Mouse (Mus musculus) midbrain, embryonic 12.5 days (tissue): ENCODE data around the gene Gm27021. TPM values are rescaled to one million over a fixed set of nuclear protein-coding genes. Genes with fewer than 3 reads are reported as not detected.
A peak's percentile ranks its signal among the peaks of the same experiment; 100 is the strongest.

Source experiments
- ATAC-seq: fragments of 200-750 bp; cut with Nextera tagmentation; 2 replicates; pipeline ENCODE4 v1.8.0; 2017; ENCODE audit warnings: low read depth, moderate TSS enrichment, moderate library complexity; ENCODE audit not compliant: low FRiP score
- H3K27ac ChIP-seq: fragments of 300-500 bp; sonication (generic); replicated peaks from 2 replicates; pipeline ENCODE4 v1.5.1; 2016; ENCODE audit warnings: mild to moderate bottlenecking
- H3K27me3 ChIP-seq: fragments of 300-500 bp; sonication (generic); 2 replicates; pipeline ENCODE4 v1.6.1; 2016; ENCODE audit warnings: mild to moderate bottlenecking
- H3K36me3 ChIP-seq: fragments of 300-500 bp; sonication (generic); 2 replicates; pipeline ENCODE4 v1.6.1; 2016
- H3K4me1 ChIP-seq: fragments of 300-500 bp; sonication (generic); 2 replicates; pipeline ENCODE4 v1.6.1; 2016
- H3K4me2 ChIP-seq: fragments of 300-500 bp; sonication (generic); replicated peaks from 2 replicates; pipeline ENCODE4 v1.6.1; 2016; ENCODE audit warnings: mild to moderate bottlenecking, moderate library complexity
- H3K4me3 ChIP-seq: fragments of 300-500 bp; sonication (generic); 2 replicates; pipeline ENCODE4 v1.5.1; 2016; ENCODE audit warnings: mild to moderate bottlenecking
- H3K9ac ChIP-seq: fragments of 300-500 bp; sonication (generic); replicated peaks from 2 replicates; pipeline ENCODE4 v1.6.1; 2016; ENCODE audit warnings: mild to moderate bottlenecking, moderate library complexity
- H3K9me3 ChIP-seq: fragments of 300-500 bp; sonication (generic); 2 replicates; pipeline ENCODE4 v1.6.1; 2016; ENCODE audit warnings: mild to moderate bottlenecking
- WGBS: fragments of 180-500 bp; shearing (Covaris S2); methylation state at CpG from one replicate; pipeline ENCODE4 v1.1.7; 2016; 5-methylcytosine and 5-hydroxymethylcytosine counted together
- polyA plus RNA-seq: library from polyadenylated mRNA; unstranded; fragments of >200 nt; fragmentation: Nextera tagmentation; extraction: Ambion mirVana; gene quantifications from 2 replicates; pipeline ENCODE4 v1.2.1, GENCODE M21; 2016

Gene Gm27021
- polyA plus RNA-seq, 1 experiment from 2014 or later: 3.0 TPM

GRCm38 (mm10) chr8:120666807-120667470 is 940 bp downstream of the Gm27021 start:
- H3K9me3 ChIP-seq: no peaks in the 10 kb centered on the region
- no peak for ATAC-seq
- peak overlapping the region; percentile 97 for H3K9ac ChIP-seq
- peak overlapping the region; percentile 90 for H3K4me3 ChIP-seq
- 2% methylated on average over 17 of the region's 17 CpGs for WGBS
- peaks cover 30% of the 10 kb centered on the region for H3K36me3 ChIP-seq
- H3K27me3 ChIP-seq: no peaks in the 10 kb centered on the region
- H3K4me2 ChIP-seq: peak overlapping the region; percentile 93
- H3K4me1 ChIP-seq: peaks cover 42% of the 10 kb centered on the region
- no peak overlapping the region for H3K27ac ChIP-seq

- Histone ChIP-seq H3K4me1 (peaks cover 38% of the 10 kb centered on the region), H3K4me3 (peak overlapping the region; percentile 90), H3K9ac (peak overlapping the region; percentile 97; the same call in 1 of the 2 replicates), H3K36me3 (peaks cover 20% of the 10 kb centered on the region), H3K27ac (no peak overlapping the region), H3K4me2 (peak overlapping the region; percentile 93), H3K9me3 (no peaks in the 10 kb centered on the region), H3K27me3 (no peaks in the 10 kb centered on the region)
- ATAC-seq: no peak
- 80% methylated on average over 3 of the region's 3 CpGs for WGBS
These were observed 2.0 kb downstream of the Gm27021 start for GRCm38 (mm10) chr8:120665726-120666455.

DNA sequence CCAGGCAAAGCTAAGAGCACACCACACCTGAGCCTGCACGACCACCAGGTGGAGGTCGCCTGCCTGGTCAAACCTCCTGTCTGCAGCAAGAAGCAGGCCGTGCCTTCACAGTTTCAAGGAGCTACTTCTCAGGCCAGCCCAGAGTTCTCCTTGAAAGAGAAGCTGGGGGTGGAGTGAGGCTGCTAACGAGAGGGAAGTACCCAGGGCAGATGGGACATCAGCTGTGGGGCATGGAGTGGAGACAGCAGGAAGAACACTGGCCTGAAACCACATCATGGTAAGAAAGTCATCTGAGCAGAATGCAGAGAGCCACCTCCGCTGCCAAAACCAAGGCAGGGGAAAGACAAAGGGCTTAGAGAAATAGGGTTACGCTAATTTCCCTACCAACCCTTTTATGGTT is 3.3 kb downstream of the Gm27021 start:
- H3K4me2 ChIP-seq: no peak overlapping the region
- no peak overlapping the region for H3K27ac ChIP-seq
- peaks cover 38% of the 10 kb centered on the region for H3K4me1 ChIP-seq
- H3K4me3 ChIP-seq: no peak overlapping the region
- no peak for ATAC-seq
- no peaks in the 10 kb centered on the region for H3K27me3 ChIP-seq
- H3K9ac ChIP-seq: 0 out of 2 replicates have a peak overlapping the region, but pooled peaks have one; percentile 15
- WGBS: 82% methylated on average over 6 of the region's 6 CpGs
- peaks cover 15% of the 10 kb centered on the region for H3K36me3 ChIP-seq
- no peaks in the 10 kb centered on the region for H3K9me3 ChIP-seq

DNA sequence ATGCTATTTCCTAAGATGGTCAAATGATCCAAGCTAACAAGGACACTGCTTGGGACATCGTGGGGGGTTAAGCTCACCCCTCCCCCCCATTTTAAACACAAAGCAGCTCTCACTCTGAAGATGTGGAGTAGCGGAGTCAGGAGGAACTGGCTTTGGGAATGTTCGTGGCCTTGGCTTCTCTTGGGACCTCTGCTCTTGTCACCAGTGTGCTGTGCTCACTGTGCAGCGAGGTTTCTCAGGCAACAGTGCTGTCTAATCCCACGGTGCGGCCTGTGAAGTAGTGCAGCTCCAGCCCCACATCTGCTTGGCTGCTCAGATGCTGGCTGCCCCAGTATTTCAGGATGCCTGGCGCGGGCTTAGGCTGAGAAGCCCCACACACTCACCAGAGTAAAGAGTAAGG is 10.5 kb downstream of the Gm27021 start:
- Histone ChIP-seq H3K4me1 (0 out of 2 replicates have a peak, but pooled peaks cover 5% of the 10 kb centered on the region), H3K36me3 (peaks cover 69% of the 10 kb centered on the region), H3K27me3 (no peaks in the 10 kb centered on the region), H3K4me2 (no peak overlapping the region), H3K27ac (no peak overlapping the region), H3K4me3 (no peak overlapping the region), H3K9ac (no peak overlapping the region), H3K9me3 (no peaks in the 10 kb centered on the region)
- no peak for ATAC-seq
- 86% methylated on average over 8 of the region's 8 CpGs for WGBS

DNA sequence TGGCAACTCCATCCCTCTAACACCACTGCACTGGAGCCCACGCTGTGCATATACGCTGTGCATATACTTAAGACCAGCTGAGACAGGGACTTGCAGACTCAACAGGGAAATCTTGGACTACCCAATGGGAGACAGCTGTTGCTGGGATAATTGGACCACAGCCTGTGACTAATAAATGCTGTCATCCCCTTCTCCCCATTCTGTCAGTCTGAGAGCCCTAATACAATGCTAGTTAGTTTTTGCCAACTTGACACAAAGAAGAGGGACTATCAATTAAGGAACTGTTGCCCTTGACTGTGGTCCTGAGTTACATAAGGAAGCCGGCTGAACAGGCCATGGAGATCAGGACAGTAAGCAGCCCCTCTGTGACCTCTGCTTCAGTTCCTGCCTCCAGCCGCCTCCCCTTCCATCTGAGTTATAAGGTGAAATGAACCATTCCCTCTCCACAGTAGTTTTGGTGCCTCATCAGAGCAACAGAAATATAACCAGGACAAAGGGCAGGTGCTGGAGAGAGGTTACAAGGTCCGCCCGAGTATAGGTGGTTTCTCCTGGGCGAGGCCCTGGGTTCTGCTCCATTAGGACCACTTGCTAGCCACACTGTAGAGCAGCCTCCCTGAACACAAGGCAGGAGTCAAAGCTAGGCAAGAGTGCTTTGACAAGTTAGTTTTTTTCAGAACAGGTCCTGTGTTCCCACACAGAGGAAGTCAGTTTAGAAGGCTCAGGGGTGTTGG is 11.4 kb downstream of the Gm27021 start:
- 88% methylated on average over 7 of the region's 7 CpGs for WGBS
- no peak for ATAC-seq
- peaks cover 69% of the 10 kb centered on the region for H3K36me3 ChIP-seq

GRCm38 (mm10) chr8:120647532-120647931 is 20.3 kb downstream of the Gm27021 start, which contains the start of gene 1190005I06Rik:
1190005I06Rik (minus strand) TSS chr8:120647632.
- ATAC-seq: no peak

More for the DNA sequence above, 11.4 kb downstream of the Gm27021 start:
- Histone ChIP-seq H3K4me2 (no peak overlapping the region), H3K9me3 (no peaks in the 10 kb centered on the region), H3K27me3 (no peaks in the 10 kb centered on the region), H3K9ac (no peak overlapping the region), H3K27ac (no peak overlapping the region), H3K4me3 (no peak overlapping the region), H3K4me1 (0 out of 2 replicates have a peak, but pooled peaks cover 5% of the 10 kb centered on the region)

DNA sequence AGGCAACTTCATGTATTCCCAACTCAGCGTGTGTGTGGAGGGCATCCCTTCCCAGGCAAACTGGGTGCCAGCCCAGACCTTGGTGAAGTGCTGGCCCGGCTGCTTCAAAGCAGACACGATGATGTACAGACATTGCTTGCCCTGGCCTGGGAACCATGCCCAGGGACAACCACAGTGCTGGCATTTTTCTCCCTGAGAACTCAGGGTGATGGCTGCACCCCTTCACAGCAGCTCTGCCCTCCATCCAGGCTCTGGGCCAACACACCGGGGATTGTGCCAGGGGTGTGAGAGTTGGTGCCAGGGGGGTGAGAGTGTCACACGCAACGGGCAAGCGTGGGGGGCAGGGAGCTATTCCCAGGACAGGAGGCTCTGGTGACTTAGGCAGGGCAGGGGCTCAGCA is 23.2 kb downstream of the Gm27021 start:
- H3K4me1 ChIP-seq: peaks cover 8% of the 10 kb centered on the region; the same call in 1 of the 2 replicates
- H3K27me3 ChIP-seq: no peaks in the 10 kb centered on the region
- no peak overlapping the region for H3K4me3 ChIP-seq
- H3K27ac ChIP-seq: no peak overlapping the region
- H3K36me3 ChIP-seq: no peaks in the 10 kb centered on the region
- no peak overlapping the region for H3K4me2 ChIP-seq
- ATAC-seq: no peak
- WGBS: 80% methylated on average over 7 of the region's 7 CpGs
- H3K9ac ChIP-seq: no peak overlapping the region
- no peaks in the 10 kb centered on the region for H3K9me3 ChIP-seq

More at GRCm38 (mm10) chr8:120647532-120647931, 20.3 kb downstream of the Gm27021 start, which contains the start of gene 1190005I06Rik:
- Histone ChIP-seq H3K27ac (no peak within 1 kb of the TSS), H3K27me3 (no peaks in the 10 kb centered on the region), H3K9me3 (no peaks in the 10 kb centered on the region), H3K9ac (no peak within 1 kb of the TSS), H3K4me3 (no peak within 1 kb of the TSS), H3K4me2 (no peak within 1 kb of the TSS), H3K36me3 (no peaks in the 10 kb centered on the region), H3K4me1 (no peaks in the 10 kb centered on the region)
- WGBS: 30% methylated on average over 7 of the region's 7 CpGs

GRCm38 (mm10) chr8:120642031-120642662 is 25.7 kb downstream of the Gm27021 start:
- H3K4me1 ChIP-seq: peaks cover 8% of the 10 kb centered on the region; the same call in 1 of the 2 replicates
- H3K4me3 ChIP-seq: no peak overlapping the region
- H3K9me3 ChIP-seq: no peaks in the 10 kb centered on the region
- no peak overlapping the region; the same call in 1 of the 2 replicates for H3K27ac ChIP-seq
- no peak overlapping the region for H3K9ac ChIP-seq
- H3K4me2 ChIP-seq: no peak overlapping the region
- peaks cover 4% of the 10 kb centered on the region; the same call in 1 of the 2 replicates for H3K27me3 ChIP-seq
- ATAC-seq: no peak
- 76% methylated on average over 10 of the region's 10 CpGs for WGBS
- H3K36me3 ChIP-seq: no peaks in the 10 kb centered on the region

DNA sequence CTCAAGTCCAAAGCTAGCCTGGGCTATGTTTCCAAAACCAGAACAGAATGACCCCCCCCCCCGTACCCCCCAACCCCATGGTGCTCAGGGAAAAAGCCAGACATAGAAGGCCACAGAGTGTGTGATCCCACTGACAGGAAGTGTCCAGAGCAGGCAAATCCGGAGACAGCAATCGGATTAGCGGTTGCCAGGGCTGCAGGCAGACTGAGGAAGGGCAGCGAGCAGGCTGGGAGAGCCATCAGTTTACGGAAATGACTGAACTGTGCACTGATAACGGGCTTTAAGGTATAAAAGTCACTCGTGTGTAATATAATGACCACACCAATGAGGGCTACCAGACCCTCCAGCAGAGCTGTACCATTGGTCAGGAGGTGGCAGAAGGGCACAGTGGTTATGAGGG is 26.6 kb downstream of the Gm27021 start:
- peaks cover 8% of the 10 kb centered on the region; the same call in 1 of the 2 replicates for H3K4me1 ChIP-seq
- H3K9ac ChIP-seq: no peak overlapping the region
- peaks cover 8% of the 10 kb centered on the region; the same call in 1 of the 2 replicates for H3K27me3 ChIP-seq
- no peak overlapping the region for H3K4me3 ChIP-seq
- no peaks in the 10 kb centered on the region for H3K9me3 ChIP-seq
- no peaks in the 10 kb centered on the region for H3K36me3 ChIP-seq
- H3K27ac ChIP-seq: peak overlapping the region; percentile 61
- WGBS: 17% methylated on average over 8 of the region's 8 CpGs
- peak overlapping the region; percentile 31 for H3K4me2 ChIP-seq
- no peak for ATAC-seq

DNA sequence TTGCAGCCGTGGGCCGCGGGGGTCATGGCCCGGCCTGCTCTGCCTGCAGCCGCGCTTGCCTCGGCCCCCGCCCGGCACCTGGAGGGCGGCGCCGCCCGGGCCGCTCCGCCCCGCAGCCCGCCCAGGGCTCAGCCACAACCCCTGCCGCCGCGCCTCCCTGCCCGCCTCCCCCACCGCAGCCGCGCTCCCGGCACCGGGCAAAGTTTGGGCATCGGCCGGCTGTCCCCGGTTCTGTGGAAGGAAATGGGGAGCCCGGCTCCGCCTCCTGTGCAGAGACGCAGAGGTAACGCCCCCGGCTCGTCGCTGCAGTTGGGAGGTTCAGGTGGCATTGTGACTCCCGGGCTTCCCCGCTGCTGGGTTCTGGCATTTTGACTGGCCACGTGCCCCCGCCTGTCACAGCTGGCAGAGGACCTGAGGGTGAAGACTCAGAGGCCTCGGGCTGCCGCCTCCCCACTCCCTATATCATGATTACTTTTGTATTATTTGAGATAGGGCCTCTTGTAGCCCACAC is 33.5 kb downstream of the Gm27021 start:
- WGBS: under 1% methylated on average over 36 of the region's 42 CpGs
- Histone ChIP-seq H3K4me1 (peaks cover 18% of the 10 kb centered on the region), H3K9ac (peak overlapping the region; percentile 66), H3K36me3 (no peaks in the 10 kb centered on the region), H3K27ac (no peak overlapping the region), H3K4me3 (peak overlapping the region; percentile 59), H3K4me2 (peak overlapping the region; percentile 98), H3K27me3 (peaks cover 65% of the 10 kb centered on the region), H3K9me3 (no peaks in the 10 kb centered on the region)
- 0 out of 2 replicates have a peak, but pooled peaks have one; percentile 16 for ATAC-seq

GRCm38 (mm10) chr8:120633665-120634271 is 34.1 kb downstream of the Gm27021 start:
- no peaks in the 10 kb centered on the region for H3K9me3 ChIP-seq
- H3K9ac ChIP-seq: peak overlapping the region; percentile 66
- H3K4me2 ChIP-seq: peak overlapping the region; percentile 98
- H3K4me3 ChIP-seq: peak overlapping the region; percentile 59
- peak; percentile 35; the same call in 1 of the 2 replicates for ATAC-seq
- H3K4me1 ChIP-seq: peaks cover 18% of the 10 kb centered on the region
- H3K27ac ChIP-seq: no peak overlapping the region
- 2% methylated on average over 44 of the region's 44 CpGs for WGBS
- H3K36me3 ChIP-seq: no peaks in the 10 kb centered on the region
- H3K27me3 ChIP-seq: peaks cover 65% of the 10 kb centered on the region
